Mouse (Mus musculus): ENCODE measurements at regions not wholly inside any gene's neighbourhood (a gene's known extent, or its start where the extent isn't known, plus 50 kb on each side); places are given as distances from the start of the nearest gene placed in this dataset.

- TF ChIP-seq CTCF (IDR thresholded peaks at IDR 0.05; ENCODE audit: control insufficient read depth, insufficient read depth, insufficient read length) (no peak), CEBPB (IDR thresholded peaks at IDR 0.05; ENCODE audit: low read depth) (no peak)
These were observed 90.2 kb downstream of the Sec23ip start for GRCm38 (mm10) chr7:128834894-128835293.
